Mouse (Mus musculus): ENCODE data around the gene Siah2.
A peak's percentile ranks its signal among the peaks of the same experiment; 100 is the strongest.

Siah2 gene

GRCm38 (mm10) chr3:58691997-58692721, at the start of gene Siah2:
Gene Siah2 (minus strand): TSS chr3:58692400.
- peak; percentile 89 for DNase-seq (ENCODE audit: low read depth, low spot score)

DNA sequence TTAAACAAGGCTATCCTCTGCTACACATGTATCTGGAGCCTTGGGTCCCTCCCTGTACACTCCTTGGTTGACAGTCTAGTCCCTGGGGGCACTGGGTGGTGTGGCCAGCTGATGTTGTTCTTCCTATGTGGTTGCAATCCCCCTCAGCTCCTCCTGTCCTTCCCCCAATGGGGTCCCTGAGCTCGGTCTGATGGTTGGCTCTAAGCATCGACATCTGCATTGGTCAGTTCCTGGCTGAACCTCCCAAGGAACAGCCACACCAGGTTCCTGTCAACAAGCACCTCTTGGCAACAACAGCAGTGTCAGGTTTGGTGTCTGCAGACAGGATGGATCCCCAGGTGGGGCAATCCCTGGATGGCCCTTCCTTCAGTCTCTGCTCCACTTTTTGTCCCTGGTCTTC, 47.3 kb upstream of the Siah2 start:
- DNase-seq (ENCODE audit: low read depth, low spot score) = no peak

- DNase-seq (ENCODE audit: low read depth, low spot score) = peak; percentile 46
These were observed 46.3 kb upstream of the Siah2 start for GRCm38 (mm10) chr3:58738346-58739089.

- no peak for DNase-seq (ENCODE audit: low read depth, low spot score)
These were observed 39.3 kb upstream of the Siah2 start for GRCm38 (mm10) chr3:58731520-58731919.

DNA sequence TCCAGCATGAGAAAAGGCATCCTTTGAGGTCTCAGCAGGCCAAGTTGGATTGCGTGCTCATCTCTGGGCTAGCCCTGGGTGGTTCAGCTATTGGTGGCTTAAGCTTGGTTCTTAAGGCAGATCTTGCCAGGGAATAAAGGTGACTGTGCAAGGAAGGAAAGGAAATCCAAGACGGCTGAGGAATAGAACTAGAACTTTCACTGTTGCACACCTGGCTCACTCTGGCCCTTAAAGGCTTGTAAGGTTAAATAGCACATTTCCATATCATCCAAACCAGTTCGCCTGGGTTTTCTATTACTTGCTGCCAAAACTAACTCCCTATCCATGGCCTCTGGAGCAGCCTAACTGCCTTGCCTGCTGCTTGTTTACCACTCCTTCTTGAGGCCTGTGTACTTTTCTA, 38.4 kb upstream of the Siah2 start:
- DNase-seq (ENCODE audit: low read depth, low spot score) = no peak

DNA sequence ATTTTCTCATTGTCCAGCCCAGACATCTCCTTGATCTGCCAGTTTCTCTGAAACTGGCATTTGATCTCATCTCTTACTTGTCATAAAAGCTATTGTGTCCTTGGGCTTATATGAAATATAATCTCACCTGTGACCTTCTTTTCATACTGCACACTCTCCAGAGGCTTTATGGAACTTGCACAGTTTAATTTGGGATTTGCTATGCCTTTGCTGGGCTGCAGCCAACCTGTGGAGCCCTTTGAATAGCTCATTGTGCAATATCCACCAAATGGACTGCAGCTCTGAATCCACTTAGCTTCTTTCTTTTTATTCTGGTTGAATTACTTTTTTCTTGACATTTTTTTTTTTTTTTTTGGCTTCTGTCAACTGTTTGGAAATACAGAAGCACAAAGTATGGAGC, 37.3 kb upstream of the Siah2 start:
- no peak for DNase-seq (ENCODE audit: low read depth, low spot score)

GRCm38 (mm10) chr3:58727601-58728000, 35.4 kb upstream of the Siah2 start:
- no peak for DNase-seq (ENCODE audit: low read depth, low spot score)

GRCm38 (mm10) chr3:58727012-58727411, 34.8 kb upstream of the Siah2 start:
- peak; percentile 41 for DNase-seq (ENCODE audit: low read depth, low spot score)

DNA sequence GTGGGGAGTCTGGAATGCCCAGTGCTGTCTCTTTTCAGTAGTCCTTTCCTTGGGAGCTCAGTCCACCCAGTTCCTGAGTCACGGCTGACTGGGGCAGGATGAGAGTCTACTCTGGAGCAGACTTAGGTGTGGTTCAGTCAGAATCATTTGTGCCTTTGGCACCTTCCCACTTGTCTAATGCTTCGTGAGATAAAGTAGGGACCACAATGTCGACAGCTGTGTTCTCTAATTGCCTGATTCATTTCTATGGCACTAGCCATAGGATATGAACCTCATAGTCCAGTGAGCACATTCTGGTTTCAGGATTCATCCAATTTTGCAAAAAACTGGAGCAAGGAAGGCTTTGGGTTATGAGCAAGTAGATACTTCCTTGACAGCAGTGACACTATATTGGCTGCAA, 34.2 kb upstream of the Siah2 start:
- no peak for DNase-seq (ENCODE audit: low read depth, low spot score)

DNA sequence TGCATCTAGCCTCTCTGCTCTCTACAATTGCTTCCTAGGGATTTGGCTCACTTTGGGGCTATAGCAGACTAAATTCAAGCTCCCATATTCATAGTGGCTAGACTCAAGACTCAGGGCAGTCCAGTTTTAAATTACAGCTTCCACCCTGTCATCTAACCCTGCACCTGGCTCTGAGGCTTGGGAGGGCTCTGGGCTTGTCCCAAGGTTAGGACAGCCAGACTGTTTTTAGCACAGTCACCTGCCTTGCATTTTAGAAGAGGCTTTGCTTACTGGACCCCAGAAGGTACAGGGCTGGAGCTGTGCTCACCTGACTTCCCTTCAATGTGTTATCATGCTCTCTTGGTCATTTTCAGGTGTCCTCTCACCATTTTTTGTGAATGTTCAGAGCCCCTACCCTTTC, 32.6 kb upstream of the Siah2 start:
- no peak for DNase-seq (ENCODE audit: low read depth, low spot score)

GRCm38 (mm10) chr3:58723656-58724055, 31.5 kb upstream of the Siah2 start:
- no peak for DNase-seq (ENCODE audit: low read depth, low spot score)

DNA sequence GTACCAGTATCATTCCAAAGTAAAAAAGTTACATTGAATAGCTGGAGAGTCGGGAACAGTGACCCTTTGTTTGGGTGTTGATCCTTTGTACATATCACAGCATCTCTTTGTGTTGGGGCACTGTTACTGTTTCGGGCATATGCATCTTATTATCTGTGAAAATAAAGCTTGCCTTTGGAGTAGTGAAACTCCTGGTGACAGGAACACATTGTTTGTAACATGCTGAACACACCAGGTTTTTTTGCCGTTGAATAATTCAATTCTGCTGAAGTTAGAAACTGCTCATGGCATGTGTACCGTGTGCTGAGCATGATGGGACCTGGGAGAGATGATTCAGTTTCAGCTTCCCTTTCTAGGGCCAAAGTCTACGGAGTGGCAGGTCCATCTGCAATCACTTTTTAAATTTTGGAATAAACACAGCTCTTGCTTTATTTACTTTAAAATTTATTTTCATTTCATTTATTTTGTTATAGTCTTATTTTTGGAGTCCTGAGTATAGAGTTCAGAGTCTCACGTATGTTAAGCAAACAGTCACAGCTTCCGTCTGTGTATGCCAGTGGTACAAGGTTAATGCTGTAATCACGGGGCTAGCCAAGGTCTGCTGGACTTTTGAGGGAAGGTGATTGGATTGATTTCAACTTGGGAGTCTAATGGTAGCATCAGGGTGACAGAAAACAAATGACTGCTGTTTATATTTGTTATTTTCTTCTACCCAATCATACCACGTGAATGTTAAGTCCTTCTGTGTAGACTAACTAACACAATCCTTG, 27.4 kb upstream of the Siah2 start:
- DNase-seq (ENCODE audit: low read depth, low spot score) = no peak

DNA sequence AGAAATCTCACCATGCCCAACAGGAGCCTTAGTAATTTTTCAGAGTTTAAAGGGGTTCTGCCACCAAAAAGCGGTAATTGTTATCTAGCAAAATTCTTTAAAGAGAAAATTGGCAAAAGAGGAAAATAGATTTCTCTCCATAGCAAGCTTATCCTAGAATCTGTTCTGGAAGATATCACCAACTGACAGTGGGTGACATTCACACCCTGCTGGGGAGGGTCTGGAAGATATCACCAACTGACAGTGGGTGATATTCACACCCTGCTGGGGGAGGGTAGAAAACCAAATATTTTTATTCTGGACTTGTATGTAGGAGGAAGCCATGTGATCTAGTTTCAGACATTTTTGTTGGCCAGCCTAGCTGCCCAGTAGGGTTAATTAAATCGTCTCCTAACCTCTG, 24.5 kb upstream of the Siah2 start:
- no peak for DNase-seq (ENCODE audit: low read depth, low spot score)

- no peak for DNase-seq (ENCODE audit: low read depth, low spot score)
These were observed 22.6 kb upstream of the Siah2 start for GRCm38 (mm10) chr3:58714767-58715166.

DNA sequence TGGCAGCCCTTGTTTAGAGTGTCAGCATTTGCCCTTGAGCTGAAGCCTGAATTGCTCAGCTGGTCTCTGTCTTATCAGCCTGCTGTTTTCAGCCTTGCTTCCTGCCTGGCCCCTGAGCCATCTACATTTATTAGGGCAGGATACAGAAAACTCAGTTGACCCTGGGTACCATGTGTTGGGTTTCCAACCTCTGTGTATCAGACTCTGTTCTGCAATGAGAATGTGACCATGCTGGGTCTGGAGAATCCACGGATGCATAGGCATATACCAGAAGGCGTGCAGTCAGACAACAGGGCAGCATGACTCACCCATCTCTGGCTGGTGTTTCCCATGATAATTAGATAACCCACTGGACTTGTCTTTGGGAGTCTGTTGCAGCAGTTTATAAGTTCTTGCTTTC, 21.8 kb upstream of the Siah2 start:
- DNase-seq (ENCODE audit: low read depth, low spot score) = no peak

DNA sequence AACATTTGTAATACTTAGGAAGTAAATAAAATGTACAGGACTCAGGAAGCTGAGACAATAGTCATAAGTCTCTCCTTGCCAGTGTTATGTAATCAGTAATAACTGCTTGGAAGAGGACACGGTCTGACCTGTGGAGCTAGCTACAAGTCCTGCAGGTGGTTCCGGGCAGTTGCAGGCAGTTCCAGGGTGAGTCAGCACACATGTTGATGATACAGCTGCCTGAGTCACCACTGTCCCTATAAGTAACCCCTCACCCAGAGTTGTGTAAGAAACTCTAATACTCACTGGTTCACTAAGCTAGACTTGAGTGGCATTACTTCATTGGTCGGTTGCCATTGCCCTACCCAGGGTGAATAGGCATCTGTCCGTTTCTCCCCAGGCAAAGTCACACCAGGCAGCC, 21.0 kb upstream of the Siah2 start:
- DNase-seq (ENCODE audit: low read depth, low spot score) = no peak

DNA sequence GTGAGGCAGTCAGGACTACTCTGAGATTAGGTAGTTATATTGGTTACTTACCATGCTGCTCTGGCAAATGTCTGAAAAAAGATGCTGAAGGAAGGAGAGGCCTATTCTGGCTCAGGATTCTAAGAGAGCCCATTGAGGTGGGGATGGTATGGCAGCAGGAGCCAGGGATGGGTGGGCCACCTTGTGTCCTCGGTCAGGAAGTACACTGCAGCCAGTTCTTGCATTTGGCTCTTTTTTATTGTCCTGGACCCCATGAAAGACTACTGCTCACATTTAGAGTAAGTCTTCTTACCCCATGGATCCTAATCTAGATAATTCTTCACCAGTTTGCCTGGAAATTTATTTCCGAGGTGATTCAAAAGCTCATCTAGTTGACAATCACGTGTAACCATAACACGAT, 12.3 kb upstream of the Siah2 start:
- no peak for DNase-seq (ENCODE audit: low read depth, low spot score)

DNA sequence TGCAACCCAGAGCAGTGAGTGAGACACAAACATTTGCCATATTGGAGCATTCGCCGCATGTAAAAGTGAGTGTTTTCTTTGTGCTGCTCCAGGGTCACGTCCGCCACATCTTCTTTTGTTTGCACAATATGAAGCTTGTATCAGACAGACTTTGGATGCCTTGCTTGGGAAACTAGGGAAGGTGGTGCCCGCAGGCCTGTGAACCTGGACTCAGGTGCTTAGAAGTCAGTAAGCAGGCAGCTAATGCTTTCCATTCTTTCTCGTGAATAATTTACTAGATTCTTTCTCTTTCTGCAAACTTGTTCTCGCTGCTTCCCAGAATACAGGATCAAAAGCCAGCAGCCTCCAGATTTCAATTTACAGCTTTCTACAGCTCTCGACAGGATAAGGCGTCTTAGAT, 11.5 kb upstream of the Siah2 start:
- no peak for DNase-seq (ENCODE audit: low read depth, low spot score)

- DNase-seq (ENCODE audit: low read depth, low spot score) = peak; percentile 24
These were observed 10.1 kb upstream of the Siah2 start for GRCm38 (mm10) chr3:58702329-58702728.

- DNase-seq (ENCODE audit: low read depth, low spot score) = peak; percentile 69
These were observed 9.2 kb upstream of the Siah2 start for GRCm38 (mm10) chr3:58701441-58701840.

DNA sequence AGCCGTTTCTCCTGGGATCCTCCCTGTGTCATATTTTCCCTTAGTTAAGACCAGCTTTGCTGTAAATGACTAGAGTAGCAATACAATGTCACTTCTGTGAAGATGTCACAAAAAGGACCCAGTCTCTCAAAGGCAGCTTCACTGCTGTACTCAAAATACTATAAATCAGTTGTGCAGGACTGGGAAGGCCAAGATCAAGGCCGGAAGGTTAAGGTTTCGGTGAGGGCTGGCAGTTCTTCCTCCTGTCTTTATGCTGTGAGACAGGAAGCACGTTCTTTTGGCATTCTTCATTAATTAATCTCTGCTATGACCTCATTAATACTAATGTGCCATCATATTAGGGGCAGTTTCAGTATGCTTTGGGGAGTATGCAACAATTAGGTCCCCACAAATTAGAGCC, 5.7 kb upstream of the Siah2 start:
- no peak for DNase-seq (ENCODE audit: low read depth, low spot score)

DNA sequence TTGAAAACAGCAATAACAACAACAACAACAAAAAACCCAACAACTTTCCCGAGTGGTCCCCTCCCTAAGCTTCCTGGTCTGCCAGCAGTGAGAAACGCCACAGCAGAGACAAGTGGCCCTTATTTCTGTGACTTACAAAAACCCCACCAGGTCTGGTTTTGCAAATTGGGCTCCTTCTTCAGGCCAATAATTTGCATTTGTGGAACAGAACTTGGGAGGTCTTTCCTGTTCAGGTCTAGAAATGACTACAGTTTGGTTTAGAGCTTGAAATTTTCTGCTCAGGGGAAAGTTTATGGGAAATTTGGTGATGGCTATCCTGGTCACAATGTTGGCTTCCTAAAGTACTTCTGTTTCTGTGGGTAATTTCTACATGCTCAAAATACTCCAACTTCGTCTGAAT, 4.6 kb upstream of the Siah2 start:
- DNase-seq (ENCODE audit: low read depth, low spot score) = no peak

GRCm38 (mm10) chr3:58695507-58695906, 3.3 kb upstream of the Siah2 start:
- no peak for DNase-seq (ENCODE audit: low read depth, low spot score)
